Mouse (Mus musculus) left cerebral cortex, adult 11 months (tissue): ENCODE measurements around the gene Eif4g2.

Experiments used
- DNase-seq: peaks from one replicate; pipeline ENCODE4 v3.0.0; 2022; ENCODE audit warnings: low spot score

The Eif4g2 gene

DNA sequence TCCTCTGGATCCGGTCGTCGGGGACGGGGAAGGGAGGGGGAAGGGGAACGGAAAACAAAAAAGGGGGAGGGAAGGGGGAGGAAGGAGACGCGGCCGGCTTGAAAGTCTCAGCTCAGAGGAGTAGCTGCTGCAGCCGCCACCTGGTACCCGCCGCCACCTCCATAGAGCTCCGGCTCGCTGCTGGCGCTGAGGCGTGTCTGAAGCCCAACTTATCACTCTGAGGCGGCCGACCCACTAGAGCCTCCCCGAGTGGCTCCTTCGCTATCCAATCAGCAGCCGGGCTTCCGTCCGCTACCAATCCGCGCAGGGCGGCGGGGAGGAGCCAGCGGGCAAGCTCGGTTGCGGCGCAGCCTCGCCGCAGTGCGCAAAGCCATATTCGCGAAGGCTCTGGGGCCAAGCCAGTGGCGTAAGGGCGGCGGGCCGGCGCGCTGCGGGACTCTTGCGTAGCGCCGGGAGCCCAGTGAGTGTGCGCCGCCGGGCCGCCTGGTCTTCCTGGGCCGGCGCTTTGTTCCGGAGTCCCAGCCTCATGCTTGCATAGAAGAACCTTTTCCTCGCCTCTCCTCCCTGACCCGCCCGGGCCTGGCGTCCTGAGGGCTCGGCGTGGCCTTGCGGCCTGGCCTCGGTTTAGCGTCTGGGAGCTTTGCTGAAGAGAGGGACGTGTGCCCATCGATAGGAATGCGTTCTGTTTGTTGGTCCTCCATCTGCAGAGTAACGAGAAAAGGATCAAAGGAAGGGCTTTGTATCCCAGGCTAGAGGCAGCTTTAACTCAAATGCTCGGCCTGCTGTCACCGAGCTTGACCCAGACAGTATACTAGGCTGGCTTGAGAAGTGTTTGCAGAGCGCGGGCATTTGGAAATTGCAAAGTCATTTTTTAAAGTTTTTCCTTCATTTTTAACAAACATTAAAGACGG is at the start of gene Eif4g2:
Eif4g2 (minus strand) TSS at position 209 of the 911 bp plus-strand sequence.
- peak; percentile 99 for DNase-seq

GRCm38 (mm10) chr7:111132596-111132995 is 49.8 kb upstream of the Eif4g2 start:
- DNase-seq, result no peak

- DNase-seq, result no peak
Observed at GRCm38 (mm10) chr7:111126636-111127395, 44.0 kb upstream of the Eif4g2 start.

- DNase-seq, result no peak
Observed at GRCm38 (mm10) chr7:111123761-111124546, 41.1 kb upstream of the Eif4g2 start.

- DNase-seq, result peak; percentile 96
Observed at GRCm38 (mm10) chr7:111122531-111123130, 39.8 kb upstream of the Eif4g2 start.

DNA sequence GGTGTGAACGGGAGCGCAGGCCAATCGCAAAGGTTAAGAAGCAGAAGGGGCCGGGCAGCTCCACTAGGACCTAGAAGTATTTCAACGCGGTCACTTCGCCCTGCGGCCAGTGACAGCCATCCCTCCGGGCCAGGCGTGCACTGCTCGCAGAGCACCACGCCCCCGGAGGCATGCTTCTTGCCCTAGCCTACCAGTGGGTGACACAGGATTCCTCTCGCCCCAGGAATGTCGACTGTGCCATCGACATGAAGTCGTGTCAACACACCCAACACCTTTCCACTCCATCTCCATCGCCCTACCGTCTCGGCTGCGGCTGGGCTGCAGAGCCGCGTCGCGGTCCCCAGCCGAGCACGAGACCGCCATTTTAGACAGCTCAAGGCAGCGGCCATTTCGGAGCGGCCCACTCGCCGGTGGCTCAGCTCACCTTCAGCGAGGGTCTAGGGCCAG is 39.3 kb upstream of the Eif4g2 start:
- peak; percentile 62 for DNase-seq

DNA sequence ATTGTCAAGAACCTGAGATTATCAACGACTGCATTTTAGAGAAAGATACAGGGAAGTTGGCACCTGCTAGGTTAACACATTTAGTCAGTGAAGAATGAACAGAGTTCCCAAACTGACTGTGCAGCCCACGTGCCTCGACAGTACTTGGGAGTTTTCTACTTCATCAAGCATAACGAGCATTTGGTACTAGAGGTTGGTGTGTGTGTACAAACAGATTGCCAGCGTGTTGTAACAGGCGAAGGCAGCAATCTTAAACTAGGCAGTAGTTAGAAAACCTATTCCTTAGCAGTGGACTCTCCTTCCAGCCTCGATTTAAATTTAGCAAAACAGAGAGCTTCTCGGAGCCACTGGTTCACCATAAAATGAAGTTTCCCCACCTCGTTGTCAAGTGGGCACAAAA is 38.7 kb upstream of the Eif4g2 start:
- no peak for DNase-seq

DNA sequence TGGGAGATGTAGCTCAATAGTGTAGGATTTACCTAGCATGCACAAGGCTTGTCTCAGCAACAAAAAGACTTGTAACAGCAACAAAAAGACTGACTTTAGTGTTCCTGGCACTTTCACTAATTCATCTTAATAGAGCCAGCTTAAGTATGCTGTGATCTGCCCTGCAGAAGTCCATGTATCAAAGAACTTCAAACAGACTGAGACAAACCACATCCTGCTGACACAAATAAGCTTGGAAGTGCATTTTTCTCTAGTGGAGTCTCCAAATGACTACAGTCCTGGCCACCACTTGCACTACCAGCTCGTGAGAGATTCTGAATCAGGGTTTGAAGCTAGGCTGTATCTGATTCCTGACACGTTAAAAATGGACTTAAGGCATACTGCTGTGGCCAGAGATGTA is 26.7 kb upstream of the Eif4g2 start:
- no peak for DNase-seq

DNA sequence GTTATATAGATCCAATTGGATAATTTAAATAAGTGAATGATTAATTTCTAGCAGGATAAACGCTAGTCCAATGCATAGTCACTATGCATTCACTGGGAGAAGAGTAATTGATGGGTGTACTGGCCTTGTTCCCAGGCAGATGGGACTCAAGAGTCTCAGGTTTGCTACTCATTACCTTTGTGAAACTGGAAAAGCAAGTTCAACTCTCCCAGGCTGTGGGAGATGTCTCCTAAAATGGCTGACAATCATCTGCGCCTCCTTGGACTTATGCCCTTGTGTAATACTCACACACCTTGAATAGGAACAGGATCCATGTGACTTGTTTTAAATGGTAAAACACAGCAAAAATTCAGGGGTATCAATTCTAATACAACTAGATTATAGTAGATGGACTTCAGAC is 26.3 kb upstream of the Eif4g2 start:
- no peak for DNase-seq

DNA sequence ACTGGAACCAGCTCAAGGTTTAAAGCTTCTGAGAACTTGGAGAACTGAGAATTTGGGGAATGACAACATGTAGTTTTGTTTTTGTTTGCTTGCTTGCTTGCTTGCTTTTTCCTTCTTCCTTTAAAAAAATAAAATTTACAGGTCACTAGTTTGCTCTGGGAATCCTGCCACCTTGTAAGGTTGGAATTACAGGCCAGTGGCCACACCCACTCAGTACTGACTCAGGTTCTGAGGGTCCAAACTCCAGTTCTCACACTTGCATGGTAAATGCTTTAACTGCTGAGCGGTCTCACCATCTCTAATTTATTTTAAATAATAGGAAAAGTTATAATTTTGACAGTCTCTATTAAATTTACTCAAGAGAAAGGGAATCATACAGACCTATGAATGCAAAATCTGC is 15.4 kb upstream of the Eif4g2 start:
- DNase-seq, result no peak

DNA sequence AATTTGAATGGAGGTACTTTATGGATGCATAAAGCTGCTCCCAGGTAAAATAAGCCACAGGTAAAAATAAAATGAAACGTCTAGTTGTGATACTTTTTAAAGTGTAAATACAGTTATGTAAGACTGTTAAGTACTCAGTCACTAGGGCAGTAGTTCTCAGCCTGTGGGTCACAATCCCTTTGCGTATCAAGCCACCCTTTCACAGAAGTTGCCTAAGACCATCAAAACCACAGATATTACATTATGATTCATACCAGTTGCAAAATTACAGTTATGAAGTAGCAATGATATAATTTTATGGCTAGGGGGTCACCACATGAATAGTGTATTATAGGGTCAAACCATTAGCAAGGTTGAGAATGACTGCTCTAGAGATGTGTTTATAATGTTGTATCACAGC is 12.3 kb upstream of the Eif4g2 start:
- DNase-seq, result no peak

DNA sequence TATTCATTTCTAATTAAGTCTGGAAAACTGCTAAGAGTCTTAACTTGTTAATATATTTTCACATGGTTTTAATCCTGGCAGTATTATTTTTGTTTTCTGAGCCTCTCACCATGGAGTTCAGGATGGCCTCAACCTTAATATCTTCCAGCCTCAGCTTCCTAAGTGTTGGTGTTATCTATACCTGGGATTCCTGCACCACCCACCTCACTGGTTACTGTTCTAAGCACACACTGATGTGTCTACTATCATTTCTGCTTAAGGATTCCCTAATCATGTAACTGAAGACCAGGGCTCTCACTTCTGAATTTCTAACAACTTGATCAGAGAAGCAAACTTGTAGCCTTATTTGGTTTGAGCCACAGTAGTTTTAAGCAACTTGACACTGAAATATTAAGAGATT is 2.3 kb upstream of the Eif4g2 start:
- no peak for DNase-seq

DNA sequence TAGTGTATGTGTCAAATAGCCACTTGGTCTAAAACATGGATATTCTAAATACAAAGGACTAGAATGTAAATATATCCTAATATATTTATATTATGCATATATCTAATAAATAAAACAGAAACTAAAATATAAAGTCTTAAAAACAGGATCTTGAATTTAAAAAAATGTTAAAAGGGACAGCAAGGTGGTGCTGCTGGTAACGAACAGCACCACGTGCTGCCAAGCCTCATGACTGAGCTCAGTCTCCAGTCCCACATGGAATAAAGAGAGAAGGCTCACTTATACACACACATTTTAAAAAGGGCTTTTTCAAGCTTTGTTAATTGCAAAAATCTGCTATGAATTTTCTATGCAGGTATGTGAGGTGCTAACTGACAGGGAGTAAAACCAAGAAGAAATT is 1.6 kb upstream of the Eif4g2 start:
- no peak for DNase-seq

DNA sequence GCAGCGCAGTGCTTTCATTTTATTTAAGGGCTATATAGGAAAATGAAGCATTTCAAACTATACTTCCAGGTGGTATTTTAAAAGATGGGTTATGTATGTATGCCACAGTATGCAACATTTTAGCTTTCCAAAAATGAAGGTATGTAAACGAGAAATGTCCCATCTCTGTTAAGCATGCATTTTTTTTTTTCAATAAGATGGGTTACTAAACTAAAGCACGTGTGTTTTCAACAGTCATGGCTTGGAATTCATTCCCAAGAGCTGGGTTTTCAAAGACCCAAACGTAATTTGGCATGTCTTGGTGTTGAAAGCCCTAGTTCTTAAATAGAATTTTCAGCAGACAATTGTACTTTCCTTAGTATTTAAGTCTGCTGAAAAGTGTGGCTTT is 897 bp upstream of the Eif4g2 start:
- DNase-seq, result no peak

- peak; percentile 77 for DNase-seq
Observed at GRCm38 (mm10) chr7:111082043-111082821, 598 bp downstream of the Eif4g2 start.

DNA sequence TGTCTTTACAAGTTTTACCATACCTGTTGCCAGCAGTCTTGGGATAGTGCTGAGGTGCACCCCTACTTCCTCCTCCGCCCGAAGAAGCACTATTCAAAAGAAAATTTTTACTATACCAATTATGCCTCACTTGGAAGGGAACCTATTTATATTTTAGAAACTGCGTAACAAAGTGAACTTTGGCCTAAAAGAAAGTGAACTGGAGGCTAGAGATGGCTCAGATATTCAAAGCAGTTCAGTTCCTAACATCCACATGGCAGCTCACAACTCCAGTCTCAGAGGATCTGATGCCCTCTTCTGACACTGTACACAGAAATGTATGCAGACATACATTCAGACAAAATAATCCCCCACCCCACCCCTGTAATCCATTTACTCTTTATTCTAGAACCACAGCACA is 2.0 kb downstream of the Eif4g2 start:
- no peak for DNase-seq

DNA sequence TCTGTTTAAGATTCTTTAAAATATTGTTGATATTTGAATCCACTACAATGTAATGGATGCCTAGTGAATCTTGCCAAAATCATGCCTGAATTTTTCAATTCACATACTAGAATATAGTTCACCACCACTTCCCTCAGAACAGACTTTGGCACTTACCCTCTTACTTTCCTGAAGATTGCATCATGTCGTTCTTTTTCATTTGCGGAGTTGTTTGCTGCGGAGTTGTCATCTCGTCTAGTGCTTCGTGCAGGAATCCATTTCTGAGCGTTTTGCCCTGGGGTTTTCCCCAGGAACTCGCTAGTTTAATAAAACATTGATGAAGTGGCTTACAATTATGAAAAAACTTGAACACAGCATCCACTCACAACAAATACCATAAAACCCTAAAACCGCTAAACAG is 2.8 kb downstream of the Eif4g2 start:
- DNase-seq, result no peak

DNA sequence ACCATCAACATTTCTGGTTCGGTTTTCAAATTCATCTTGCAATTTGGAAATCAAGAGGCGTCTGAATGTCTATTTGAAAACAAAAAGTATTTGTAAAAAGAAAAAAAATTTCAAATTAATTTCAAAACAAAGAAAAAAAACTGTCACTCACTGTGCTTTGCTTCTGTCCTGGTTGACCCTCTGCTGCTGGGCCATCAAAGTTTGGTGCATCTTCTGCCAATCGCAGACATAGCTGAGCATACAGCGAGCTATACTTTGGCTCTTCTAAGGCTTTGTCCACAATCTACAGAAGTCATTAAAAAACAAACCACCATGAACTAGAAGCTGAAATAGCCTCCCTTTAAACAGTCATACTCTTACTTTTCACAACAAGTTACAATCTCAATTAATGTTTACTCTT is 4.6 kb downstream of the Eif4g2 start:
- DNase-seq, result no peak

DNA sequence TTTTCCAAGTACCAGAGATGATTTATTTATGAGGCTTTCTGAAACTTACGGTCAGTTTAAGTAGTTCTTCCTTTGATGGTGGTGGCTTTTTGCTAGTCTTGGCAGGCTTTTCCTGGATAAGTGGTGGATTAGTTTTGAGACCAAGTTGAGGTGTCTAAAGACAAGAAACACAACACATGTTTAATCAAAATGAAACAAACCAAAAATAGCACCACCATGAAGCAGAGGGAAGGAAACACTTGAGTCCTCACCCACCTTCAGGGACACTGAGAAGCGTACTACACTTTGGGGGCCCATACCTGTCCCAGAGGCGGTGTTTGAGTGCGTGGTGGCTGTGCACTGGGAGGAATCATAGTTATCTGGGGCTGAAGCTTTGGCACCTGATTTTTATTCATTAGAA is 7.5 kb downstream of the Eif4g2 start:
- no peak for DNase-seq

DNA sequence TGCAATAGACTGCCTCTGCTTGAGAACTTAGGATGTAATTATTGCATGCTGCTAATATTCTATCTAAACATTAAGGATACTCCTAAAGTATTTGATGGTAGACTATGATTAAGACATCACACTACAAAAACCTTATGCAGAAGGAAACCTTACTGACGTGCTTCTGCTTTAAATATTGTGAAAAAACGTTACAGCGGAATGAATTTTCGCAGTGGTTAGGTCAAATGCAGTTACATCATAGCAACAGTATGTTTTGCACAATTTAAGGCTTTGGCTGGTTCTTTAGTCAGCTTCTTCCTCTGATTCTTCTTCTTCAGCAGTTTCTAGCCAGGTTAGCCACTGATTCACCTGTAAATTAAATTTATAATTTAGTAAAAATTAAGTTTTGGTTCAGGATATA is 10.4 kb downstream of the Eif4g2 start:
- DNase-seq, result no peak

DNA sequence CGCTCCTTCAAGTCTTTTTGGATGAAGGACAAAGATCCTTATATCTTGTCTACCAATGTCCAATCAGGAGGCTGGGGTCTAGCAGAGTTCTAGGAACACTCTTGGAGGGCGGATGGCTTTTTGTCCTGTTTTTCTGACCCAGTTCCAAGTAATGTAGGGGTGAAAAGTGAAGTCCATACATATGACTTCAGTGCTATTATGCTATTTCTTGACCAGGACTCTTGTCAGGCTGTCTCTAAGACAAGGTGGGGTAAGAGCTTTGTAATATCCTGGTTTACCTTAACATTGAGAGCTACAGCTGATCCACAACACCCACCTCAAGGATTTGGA is 12.7 kb downstream of the Eif4g2 start:
- DNase-seq, result no peak
